14 mouse cellular contexts compared by ENCODE assay signal in the genomic region with DNA sequence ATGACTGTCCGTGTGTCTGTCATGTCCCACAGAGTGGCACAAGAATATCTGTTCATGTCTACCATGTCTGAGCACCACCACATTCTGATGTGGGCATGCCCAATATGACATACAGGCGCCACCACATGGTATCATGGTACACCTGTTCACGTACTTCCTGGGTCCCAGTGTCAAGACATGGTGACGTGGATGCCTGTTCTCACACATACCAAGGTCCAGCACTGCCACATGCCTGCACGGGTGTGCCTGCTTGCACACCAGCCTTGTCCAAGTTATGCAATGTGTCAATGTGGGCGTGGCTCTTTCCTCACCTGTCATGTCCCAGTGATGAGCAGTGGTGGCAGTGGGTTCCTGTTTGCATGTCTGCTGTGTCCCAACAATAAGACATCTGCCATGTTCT.
"Had no signal": no experiment of that assay in that cellular context is flagged by ENCODE, and none has a peak within 500 bp of the region (broad histone marks: within the 10 kb centered on the region; RNA-seq: fewer than 3 reads in every experiment).

No protein-coding gene starts in this region.

- H3K36me3 ChIP-seq: liver, embryonic 12.5 days; liver, embryonic 15.5 days; lung, embryonic 15.5 days; midbrain, embryonic 12.5 days; midbrain, embryonic 15.5 days; neural tube, embryonic 13.5 days; stomach, embryonic 15.5 days had no signal

- H3K27ac ChIP-seq: kidney, postnatal 0 days; layer of hippocampus, adult 2 months; liver, embryonic 12.5 days; liver, embryonic 15.5 days; lung, embryonic 15.5 days; midbrain, embryonic 12.5 days; midbrain, embryonic 15.5 days; neural tube, embryonic 13.5 days; stomach, embryonic 15.5 days had no signal

- ATAC-seq: liver, embryonic 12.5 days; midbrain, embryonic 15.5 days had no signal

- DNase-seq: kidney, adult 2 months; layer of hippocampus, adult 9-11 months; lung, postnatal 10 days; lung, postnatal 36 days; thymus, postnatal 25 days had no signal

- H3K9ac ChIP-seq: liver, embryonic 12.5 days; liver, embryonic 15.5 days; lung, embryonic 15.5 days; midbrain, embryonic 12.5 days; midbrain, embryonic 15.5 days; neural tube, embryonic 13.5 days; stomach, embryonic 15.5 days had no signal

- H3K9me3 ChIP-seq: liver, embryonic 12.5 days; liver, embryonic 15.5 days; lung, embryonic 15.5 days; midbrain, embryonic 12.5 days; midbrain, embryonic 15.5 days; neural tube, embryonic 13.5 days; stomach, embryonic 15.5 days had no signal

- H3K4me2 ChIP-seq: liver, embryonic 12.5 days; liver, embryonic 15.5 days; lung, embryonic 15.5 days; midbrain, embryonic 12.5 days; midbrain, embryonic 15.5 days; neural tube, embryonic 13.5 days; stomach, embryonic 15.5 days had no signal

- H3K4me1 ChIP-seq: liver, embryonic 12.5 days; liver, embryonic 15.5 days; lung, embryonic 15.5 days; midbrain, embryonic 12.5 days; midbrain, embryonic 15.5 days; neural tube, embryonic 13.5 days; stomach, embryonic 15.5 days had no signal

- H3K4me3 ChIP-seq: layer of hippocampus, adult 2 months; liver, embryonic 12.5 days; liver, embryonic 15.5 days; lung, embryonic 15.5 days; midbrain, embryonic 12.5 days; midbrain, embryonic 15.5 days; neural tube, embryonic 13.5 days; stomach, embryonic 15.5 days had no signal

- H3K27me3 ChIP-seq: liver, embryonic 12.5 days; liver, embryonic 15.5 days; lung, embryonic 15.5 days; midbrain, embryonic 15.5 days; neural tube, embryonic 13.5 days; stomach, embryonic 15.5 days had no signal
